Mouse (Mus musculus) bone marrow, adult 2 months (tissue): ENCODE measurements around the gene Chka. TPM values are rescaled to one million over a fixed set of nuclear protein-coding genes. Genes with fewer than 3 reads are reported as not detected.
A peak's percentile ranks its signal among the peaks of the same experiment; 100 is the strongest.

Source experiments
- H3K27ac ChIP-seq: fragments of 200-500 bp; 2 replicates; pipeline ENCODE4 v1.5.1; 2012; ENCODE audit warnings: low read depth, mild to moderate bottlenecking, control low read depth, inconsistent platforms, low read length; ENCODE audit not compliant: control insufficient read depth, poor library complexity, insufficient read depth
- H3K4me1 ChIP-seq: fragments of 200-500 bp; 2 replicates; pipeline ENCODE4 v1.6.1; 2011; ENCODE audit warnings: low read length; ENCODE audit not compliant: control insufficient read depth, insufficient read depth
- H3K4me3 ChIP-seq: fragments of 200-500 bp; replicated peaks from 2 replicates; pipeline ENCODE3; 2011; ENCODE audit warnings: mild to moderate bottlenecking, low read depth, low read length, control low read depth; ENCODE audit not compliant: control insufficient read depth
- CTCF ChIP-seq: fragments of 200-500 bp; IDR thresholded peaks from 2 replicates; pipeline ENCODE4 v1.5.1; 2011; ENCODE audit warnings: low read length, control low read depth; ENCODE audit not compliant: control insufficient read depth, insufficient read depth
- POLR2A ChIP-seq: fragments of 200-500 bp; IDR thresholded peaks from 2 replicates; pipeline ENCODE4 v1.6.1; 2011; ENCODE audit warnings: low read depth, mild to moderate bottlenecking, control low read depth, low read length, borderline replicate concordance; ENCODE audit not compliant: control insufficient read depth
- WGBS: fragments of 180-500 bp; shearing (Covaris S2); methylation state at CpG from one replicate; pipeline ENCODE4 v1.1.7; 2018; 5-methylcytosine and 5-hydroxymethylcytosine counted together
- polyA plus RNA-seq: library from polyadenylated mRNA; stranded (reverse); fragments of >200 nt; gene quantifications from 2 replicates; pipeline ENCODE4 v1.2.4, GENCODE M21; 2011; ENCODE audit warnings: low replicate concordance; ENCODE audit not compliant: missing spikeins, insufficient read depth, insufficient read length

The Chka gene
- polyA plus RNA-seq, 1 experiment: 17.3 TPM

DNA sequence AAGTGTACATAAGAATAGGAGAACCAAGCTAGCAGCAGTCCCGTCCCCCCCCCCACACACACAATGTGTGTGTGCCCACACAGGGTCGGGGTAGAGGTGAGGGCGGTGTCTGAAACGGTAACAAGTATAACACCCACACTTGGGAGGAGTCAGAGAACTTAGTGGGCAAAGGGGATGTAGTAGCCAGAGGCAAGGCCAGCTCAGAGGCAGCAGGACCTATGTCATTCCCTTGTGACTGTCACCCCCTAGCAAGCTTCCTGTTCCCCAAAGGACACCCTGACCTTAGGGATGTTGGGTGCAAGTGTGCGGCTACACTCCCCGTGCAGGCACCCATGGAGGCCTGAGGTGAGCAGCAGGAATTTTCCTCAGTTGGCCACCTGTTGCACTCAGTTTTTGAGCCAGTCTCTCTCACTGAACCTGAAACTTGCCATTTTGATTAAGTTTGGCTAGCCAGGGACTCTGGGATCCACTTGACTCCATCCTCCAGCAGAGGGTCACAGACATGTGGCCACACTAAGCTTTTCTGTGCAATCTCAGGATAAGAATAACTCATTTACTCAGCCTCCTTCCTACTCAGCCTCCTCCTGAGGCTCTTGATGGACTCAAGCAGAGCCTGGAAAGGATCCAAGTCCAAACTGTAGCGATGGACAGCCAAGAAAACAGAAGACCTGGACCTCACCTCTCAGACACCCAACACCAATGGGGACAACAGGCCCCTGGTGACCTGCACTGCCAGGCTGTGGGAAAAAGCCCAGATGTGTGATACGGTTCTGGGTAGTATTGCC is 56.5 kb downstream of the Chka start:
- H3K4me3 ChIP-seq: no peak overlapping the region
- H3K4me1 ChIP-seq: peaks cover 2% of the 10 kb centered on the region
- H3K27ac ChIP-seq: no peak overlapping the region
- WGBS: 52% methylated on average over 8 of the region's 8 CpGs
- no peak for TF ChIP-seq CTCF
- no peak for TF ChIP-seq POLR2A

DNA sequence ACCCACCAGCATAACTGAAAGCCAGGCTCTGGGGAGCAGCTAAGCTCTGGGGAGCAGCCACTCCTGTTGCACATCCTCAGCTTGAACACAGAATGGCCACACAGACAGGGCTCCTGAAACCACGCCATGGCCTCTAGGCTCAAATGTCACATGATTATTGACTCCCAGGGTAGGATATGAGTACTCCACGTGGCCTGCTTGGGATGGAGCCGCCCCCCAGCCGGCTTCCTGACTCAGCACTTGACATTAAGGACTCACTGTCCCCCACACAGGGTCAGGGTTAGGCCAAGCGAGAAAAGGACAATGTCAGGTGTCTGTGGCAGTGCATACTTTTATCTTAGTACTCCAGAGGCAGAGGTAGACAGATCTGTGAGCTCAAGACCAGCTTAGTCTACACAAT is 58.6 kb downstream of the Chka start:
- 81% methylated on average over 5 of the region's 5 CpGs for WGBS
- Histone ChIP-seq H3K27ac (no peak overlapping the region), H3K4me3 (no peak overlapping the region), H3K4me1 (peaks cover 8% of the 10 kb centered on the region)
- no peak for TF ChIP-seq POLR2A
- no peak for TF ChIP-seq CTCF

- peak within 1 kb of the TSS; percentile 89 for H3K27ac ChIP-seq
- under 1% methylated on average over 43 of the region's 43 CpGs for WGBS
- H3K4me3 ChIP-seq: peak within 1 kb of the TSS; percentile 93
- H3K4me1 ChIP-seq: peaks cover 8% of the 10 kb centered on the region
- peak; percentile 37; the same call in 1 of the 2 replicates for TF ChIP-seq CTCF
- TF ChIP-seq POLR2A: peak; percentile 78
Observed at GRCm38 (mm10) chr19:3912337-3913204, 61.0 kb downstream of the Chka start, which contains the start of gene Ndufs8. Gene Ndufs8 (minus strand): TSS chr19:3912774.

DNA sequence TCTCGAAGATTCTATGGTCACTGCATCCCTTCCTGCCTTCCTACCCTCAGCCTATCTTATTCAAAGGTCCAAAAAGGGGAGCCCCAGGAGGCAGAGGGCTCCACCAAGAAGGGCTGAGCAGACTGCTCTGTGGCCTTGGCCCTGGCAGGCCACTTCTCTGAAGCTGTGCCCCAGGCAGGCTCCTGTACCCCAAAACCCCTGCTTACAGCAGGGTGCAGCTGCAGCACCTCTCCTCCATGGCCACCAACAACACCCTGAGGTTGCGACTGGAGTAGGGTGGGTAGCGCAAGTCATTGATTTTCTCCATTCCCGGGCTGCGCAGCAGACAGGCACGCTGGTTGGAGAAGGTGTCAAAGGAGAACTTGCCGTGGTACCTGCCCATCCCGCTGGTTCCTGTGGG is 62.1 kb downstream of the Chka start:
- Histone ChIP-seq H3K4me3 (peak overlapping the region; percentile 78), H3K4me1 (peaks cover 8% of the 10 kb centered on the region), H3K27ac (peak overlapping the region; percentile 58)
- TF ChIP-seq CTCF: no peak
- TF ChIP-seq POLR2A: no peak
- WGBS: 72% methylated on average over 8 of the region's 8 CpGs

GRCm38 (mm10) chr19:3914535-3914934 is 63.0 kb downstream of the Chka start:
- WGBS: 17% methylated on average over 5 of the region's 5 CpGs
- Histone ChIP-seq H3K4me3 (no peak overlapping the region), H3K27ac (peak overlapping the region; percentile 46; the same call in 1 of the 2 replicates), H3K4me1 (peaks cover 8% of the 10 kb centered on the region)
- TF ChIP-seq CTCF: no peak
- no peak for TF ChIP-seq POLR2A

GRCm38 (mm10) chr19:3916727-3917126 is 65.2 kb downstream of the Chka start:
- Histone ChIP-seq H3K4me1 (peaks cover 8% of the 10 kb centered on the region), H3K4me3 (no peak overlapping the region), H3K27ac (no peak overlapping the region)
- 78% methylated on average over 11 of the region's 11 CpGs for WGBS
- TF ChIP-seq POLR2A: no peak
- no peak for TF ChIP-seq CTCF

- H3K27ac ChIP-seq: no peak overlapping the region
- TF ChIP-seq CTCF (no peak), POLR2A (no peak)
- H3K4me1 ChIP-seq: peaks cover 9% of the 10 kb centered on the region; the same call in 1 of the 2 replicates
- H3K4me3 ChIP-seq: no peak overlapping the region
Observed at GRCm38 (mm10) chr19:3919928-3920327, 68.4 kb downstream of the Chka start.

DNA sequence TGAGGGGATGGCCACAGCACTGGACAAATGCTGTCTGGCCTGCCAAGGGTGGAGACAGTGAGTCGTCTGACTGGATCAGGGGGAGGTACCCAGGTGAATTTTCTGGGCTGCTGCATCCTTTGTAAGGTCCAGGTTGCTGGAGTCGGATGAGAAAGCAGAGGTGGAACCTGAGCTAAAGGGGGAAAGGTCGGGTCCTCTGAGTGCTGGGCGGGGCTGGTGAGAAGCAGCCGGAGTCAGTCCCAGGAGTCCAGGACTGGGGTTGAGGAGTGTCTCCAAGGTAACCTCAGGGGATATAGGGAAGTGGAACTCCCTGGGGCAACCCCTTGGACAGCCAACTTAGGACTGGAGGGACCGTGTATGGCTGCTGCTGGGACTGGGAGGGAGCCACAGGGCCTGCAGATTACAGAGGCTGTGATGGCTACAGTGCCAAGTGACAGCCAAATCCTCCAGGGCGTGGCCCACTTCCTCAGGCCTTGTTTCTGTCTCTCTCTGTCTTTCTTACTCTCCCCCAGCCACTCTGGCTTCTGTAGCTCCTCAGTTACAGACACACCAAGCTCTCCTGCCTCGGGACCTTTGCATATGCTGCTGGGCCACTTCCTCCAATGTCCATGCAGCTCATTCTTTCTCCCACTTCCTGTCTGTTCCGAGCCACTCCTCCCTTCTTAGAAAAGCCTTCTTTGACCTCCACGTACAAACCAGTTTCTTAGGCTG is 71.2 kb downstream of the Chka start:
- Histone ChIP-seq H3K4me3 (no peak overlapping the region), H3K27ac (peak overlapping the region; percentile 78), H3K4me1 (peaks cover 14% of the 10 kb centered on the region)
- TF ChIP-seq POLR2A (0 out of 2 replicates have a peak, but pooled peaks have one; percentile 33), CTCF (no peak)
- 29% methylated on average over 10 of the region's 10 CpGs for WGBS
